Mouse (Mus musculus) frontal cortex, adult 2 months (tissue): ENCODE data around the gene Tnfsf10. TPM values are rescaled to one million over a fixed set of nuclear protein-coding genes. Genes with fewer than 3 reads are reported as not detected.

Experiments
- DNase-seq, 2 experiments: peaks; one replicate each; pipeline ENCODE4 v3.0.0; 2022; ENCODE audit warnings: low spot score in 1 of 2; ENCODE audit errors: extremely low spot score in 1 of 2
- polyA plus RNA-seq: library from polyadenylated mRNA; depleted of rRNA; stranded (reverse); fragments of >200 nt; gene quantifications from 2 replicates; pipeline ENCODE4 v1.2.3, GENCODE M21; 2012; rRNA removed

Gene Tnfsf10
- polyA plus RNA-seq, 1 experiment: 2.2 TPM

DNA sequence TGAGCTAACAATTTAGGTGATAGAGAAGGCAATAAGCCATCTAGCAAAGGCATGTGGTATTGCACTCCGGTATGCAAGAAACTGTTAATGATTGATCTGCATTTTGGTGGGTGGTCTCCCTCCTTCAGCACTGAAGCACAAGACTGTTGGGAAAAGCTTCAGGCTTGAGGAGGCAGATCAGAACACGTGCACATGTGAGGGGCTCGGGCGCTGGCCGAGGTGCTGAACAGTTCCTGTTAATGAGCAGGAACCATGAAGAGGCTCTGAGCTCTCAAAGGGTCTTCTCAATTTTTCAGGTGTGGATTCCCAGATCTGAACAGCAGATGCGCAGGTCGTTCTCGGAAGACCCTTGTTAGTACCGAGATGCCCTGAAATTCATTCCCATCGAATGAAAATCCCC, 53.3 kb downstream of the Tnfsf10 start:
- no peak for DNase-seq

GRCm38 (mm10) chr3:27370582-27371275, 53.9 kb downstream of the Tnfsf10 start:
- DNase-seq: no peak

- peak in 1 of 2 experiments; percentile 4 for DNase-seq
Observed at GRCm38 (mm10) chr3:27371276-27371621, 54.4 kb downstream of the Tnfsf10 start, which contains the start of gene Ghsr. TSS of gene Ghsr (plus strand) at chr3:27371351.

- peak in 1 of 2 experiments; percentile 2 for DNase-seq
Observed at GRCm38 (mm10) chr3:27371725-27372650, 55.2 kb downstream of the Tnfsf10 start.

DNA sequence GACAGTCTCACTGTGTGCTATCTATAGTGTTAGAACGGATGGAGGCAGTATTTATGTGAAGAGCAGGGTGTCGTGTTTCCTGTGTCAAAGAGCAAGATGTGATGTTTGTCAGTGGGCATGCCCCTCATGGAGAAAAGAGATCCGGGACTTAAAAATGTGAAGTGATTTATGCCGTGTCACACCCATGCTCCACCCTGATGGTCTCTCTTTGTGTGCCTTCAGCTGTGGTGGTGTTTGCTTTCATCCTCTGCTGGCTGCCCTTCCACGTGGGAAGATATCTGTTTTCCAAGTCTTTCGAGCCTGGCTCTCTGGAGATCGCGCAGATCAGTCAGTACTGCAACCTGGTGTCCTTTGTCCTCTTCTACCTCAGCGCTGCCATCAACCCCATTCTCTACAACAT, 57.6 kb downstream of the Tnfsf10 start:
- no peak for DNase-seq

GRCm38 (mm10) chr3:27377935-27378334, 61.1 kb downstream of the Tnfsf10 start:
- DNase-seq: no peak

DNA sequence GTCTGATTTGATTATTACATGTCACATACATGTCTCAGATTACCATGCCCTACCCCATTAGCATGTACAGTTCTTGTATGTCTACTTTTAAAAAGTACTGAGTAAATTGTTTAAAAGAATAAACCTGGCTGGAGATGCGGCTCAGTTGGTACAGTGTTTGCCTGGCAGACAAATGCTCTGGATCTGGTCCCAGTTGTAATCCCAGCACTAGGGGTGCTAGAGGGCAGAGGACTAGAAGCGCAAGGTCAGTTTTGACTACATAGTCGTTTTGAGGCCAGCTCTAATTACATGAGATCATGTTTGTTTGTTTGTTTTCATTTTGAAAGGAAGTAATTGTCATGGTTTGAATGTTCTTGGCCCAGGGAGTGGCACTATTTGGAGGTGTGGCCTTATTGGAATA, 68.0 kb downstream of the Tnfsf10 start:
- no peak for DNase-seq

DNA sequence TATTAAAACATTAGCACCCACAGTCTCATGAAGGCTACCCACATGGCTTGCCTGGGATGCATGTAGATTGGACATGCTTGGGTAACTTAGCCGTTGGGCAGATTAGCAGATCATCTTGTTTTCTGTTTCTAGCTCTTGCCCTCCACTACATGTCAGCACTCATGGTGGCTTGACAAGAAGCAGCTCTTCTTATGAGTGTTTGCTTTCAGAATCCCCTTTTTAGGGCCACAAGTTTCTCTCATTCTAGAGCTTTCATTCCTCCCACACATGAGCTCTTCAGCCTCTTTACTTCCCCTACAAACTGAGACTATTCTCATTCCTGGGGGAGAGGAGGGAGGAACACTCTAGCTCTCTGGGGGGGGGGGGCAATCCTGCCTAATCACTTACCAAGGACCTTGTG, 73.1 kb downstream of the Tnfsf10 start:
- no peak for DNase-seq

Other genes with a start within 250 kb of the Tnfsf10 start
- 0.69 and 0.80 TPM in 2 replicates for gene Ect2, start 163.2 kb upstream of the Tnfsf10 start, polyA plus RNA-seq
- 46.9 and 49.9 TPM in 2 replicates for gene Nceh1, start 134.1 kb upstream of the Tnfsf10 start, polyA plus RNA-seq
- gene Ghsr, start 54.3 kb downstream of the Tnfsf10 start, polyA plus RNA-seq: 0.02 TPM in 1 of 2 replicates, not detected in the other